Mouse (Mus musculus) limb, embryonic 12.5 days (tissue): ENCODE data around the gene Rbbp4. TPM values are rescaled to one million over a fixed set of nuclear protein-coding genes. Genes with fewer than 3 reads are reported as not detected.
A peak's percentile ranks its signal among the peaks of the same experiment; 100 is the strongest.

Experiments used
- ATAC-seq: fragments of 200-750 bp; cut with Nextera tagmentation; 2 replicates; pipeline ENCODE4 v1.8.0; 2017; ENCODE audit warnings: low read depth, moderate TSS enrichment; ENCODE audit not compliant: insufficient number of reproducible peaks, insufficient read depth, low FRiP score, low TSS enrichment
- H3K27ac ChIP-seq: fragments of 300-500 bp; sonication (generic); 2 replicates; pipeline ENCODE4 v1.5.1; 2016; ENCODE audit warnings: mild to moderate bottlenecking, moderate library complexity
- H3K27me3 ChIP-seq: fragments of 300-500 bp; sonication (generic); 2 replicates; pipeline ENCODE4 v1.6.1; 2016; ENCODE audit warnings: mild to moderate bottlenecking, moderate library complexity
- H3K36me3 ChIP-seq: fragments of 300-500 bp; sonication (generic); 2 replicates; pipeline ENCODE4 v1.6.1; 2016; ENCODE audit warnings: mild to moderate bottlenecking, moderate library complexity
- H3K4me1 ChIP-seq: fragments of 300-500 bp; sonication (generic); replicated peaks from 2 replicates; pipeline ENCODE4 v1.6.1; 2016
- H3K4me2 ChIP-seq: fragments of 300-500 bp; sonication (generic); 2 replicates; pipeline ENCODE4 v1.6.1; 2016; ENCODE audit warnings: mild to moderate bottlenecking, moderate library complexity
- H3K4me3 ChIP-seq: fragments of 300-500 bp; sonication (generic); replicated peaks from 2 replicates; pipeline ENCODE4 v1.5.1; 2016; ENCODE audit warnings: mild to moderate bottlenecking
- H3K9ac ChIP-seq: fragments of 300-500 bp; sonication (generic); replicated peaks from 2 replicates; pipeline ENCODE4 v1.6.1; 2016; ENCODE audit warnings: mild to moderate bottlenecking, moderate library complexity
- H3K9me3 ChIP-seq: fragments of 300-500 bp; sonication (generic); 2 replicates; pipeline ENCODE4 v1.6.1; 2016; ENCODE audit warnings: mild to moderate bottlenecking, moderate library complexity
- WGBS: fragments of 180-500 bp; shearing (Covaris S2); methylation state at CpG from one replicate; pipeline ENCODE4 v1.1.7; 2016; 5-methylcytosine and 5-hydroxymethylcytosine counted together
- polyA plus RNA-seq: library from polyadenylated mRNA; unstranded; fragments of >200 nt; fragmentation: Nextera tagmentation; extraction: Ambion mirVana; gene quantifications from 2 replicates; pipeline ENCODE4 v1.2.1, GENCODE M21; 2016

Rbbp4 gene
- polyA plus RNA-seq, 1 experiment from 2014 or later: 606 TPM

DNA sequence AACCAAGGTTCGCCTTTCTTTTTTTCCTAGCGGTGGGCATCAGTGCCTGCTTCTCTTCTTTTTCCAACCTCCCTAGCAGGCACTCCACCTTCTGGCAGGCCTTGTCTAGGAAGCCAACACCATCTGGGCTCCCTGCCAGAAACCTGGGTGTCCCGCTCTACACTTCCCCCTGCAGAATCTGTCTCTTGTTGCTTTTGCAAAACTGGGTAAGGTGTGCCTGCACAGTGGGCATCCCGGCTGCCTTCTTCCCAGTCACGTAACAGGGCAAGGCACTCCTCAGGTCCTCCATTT is 62.5 kb downstream of the Rbbp4 start:
- 44% methylated on average over 5 of the region's 5 CpGs for WGBS
- H3K9me3 ChIP-seq: no peaks in the 10 kb centered on the region
- no peaks in the 10 kb centered on the region for H3K36me3 ChIP-seq
- no peak overlapping the region for H3K9ac ChIP-seq
- H3K27ac ChIP-seq: no peak overlapping the region
- peaks cover 9% of the 10 kb centered on the region; the same call in 1 of the 2 replicates for H3K4me1 ChIP-seq
- H3K4me3 ChIP-seq: no peak overlapping the region
- no peak for ATAC-seq
- no peaks in the 10 kb centered on the region for H3K27me3 ChIP-seq
- H3K4me2 ChIP-seq: no peak overlapping the region

DNA sequence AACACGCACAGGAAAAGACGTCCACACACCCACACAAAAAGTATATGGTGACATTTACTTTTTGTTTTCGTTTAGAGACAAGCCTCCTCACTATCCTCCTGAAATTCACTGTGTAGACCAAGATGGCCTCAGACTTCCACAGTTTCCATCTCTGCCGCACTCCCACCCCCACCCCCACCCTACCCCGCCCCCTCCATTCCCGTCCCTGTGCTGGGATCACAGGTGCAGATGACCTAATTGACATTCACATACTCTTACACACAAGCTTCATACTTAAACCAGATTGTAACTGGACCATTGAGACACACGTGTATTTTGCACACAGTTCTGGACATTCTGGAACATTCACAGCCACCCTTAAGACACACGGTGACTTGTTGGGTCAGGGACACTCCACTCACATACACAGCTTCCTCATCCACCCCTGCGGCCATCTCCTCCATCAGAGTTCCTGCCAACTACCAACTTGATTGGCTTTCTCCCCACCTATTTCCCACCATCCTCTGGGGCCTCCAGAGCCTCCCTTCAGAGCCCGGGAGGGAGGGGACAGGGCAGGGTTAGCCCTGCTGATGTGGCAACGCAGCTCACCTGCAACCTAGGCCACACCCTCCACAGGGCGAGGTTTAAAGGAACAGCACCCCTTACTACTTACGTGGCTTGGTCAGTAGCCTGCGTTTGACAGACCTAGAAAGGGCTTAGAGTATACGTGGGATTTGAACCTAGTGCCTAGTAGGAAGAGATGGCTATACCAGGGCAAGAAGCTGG is 63.0 kb downstream of the Rbbp4 start:
- Histone ChIP-seq H3K27me3 (no peaks in the 10 kb centered on the region), H3K4me3 (no peak overlapping the region), H3K9ac (no peak overlapping the region), H3K9me3 (no peaks in the 10 kb centered on the region), H3K36me3 (no peaks in the 10 kb centered on the region), H3K4me2 (no peak overlapping the region; the same call in 1 of the 2 replicates), H3K4me1 (peaks cover 9% of the 10 kb centered on the region; the same call in 1 of the 2 replicates), H3K27ac (no peak overlapping the region)
- no peak for ATAC-seq
- WGBS: 20% methylated on average over 15 of the region's 15 CpGs

DNA sequence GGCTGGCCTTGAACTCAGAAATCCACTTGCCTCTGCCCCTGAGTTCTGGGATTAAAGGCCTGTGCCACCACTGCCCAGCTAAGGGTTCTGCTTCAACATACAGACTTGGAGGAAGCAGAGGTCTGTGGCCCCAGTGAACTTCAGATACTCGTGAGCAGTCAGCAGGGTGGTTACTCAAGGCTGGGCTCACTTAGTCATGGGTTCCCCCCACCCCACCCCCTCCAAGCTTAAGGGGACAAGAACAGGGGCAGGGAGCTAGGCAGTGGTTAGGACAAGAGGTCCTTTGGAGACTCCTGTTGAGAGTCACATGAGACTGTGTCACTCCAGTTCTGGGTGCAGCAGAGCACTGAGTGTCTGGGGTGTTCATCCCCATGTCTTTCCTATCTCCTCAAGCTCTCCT is 66.5 kb downstream of the Rbbp4 start:
- ATAC-seq: no peak
- no peak overlapping the region for H3K4me3 ChIP-seq
- no peak overlapping the region for H3K27ac ChIP-seq
- H3K36me3 ChIP-seq: no peaks in the 10 kb centered on the region
- WGBS: 48% methylated on average over 1 of the region's 1 CpGs
- H3K27me3 ChIP-seq: no peaks in the 10 kb centered on the region
- no peak overlapping the region for H3K4me2 ChIP-seq
- peaks cover 14% of the 10 kb centered on the region for H3K4me1 ChIP-seq
- no peak overlapping the region for H3K9ac ChIP-seq
- H3K9me3 ChIP-seq: no peaks in the 10 kb centered on the region

DNA sequence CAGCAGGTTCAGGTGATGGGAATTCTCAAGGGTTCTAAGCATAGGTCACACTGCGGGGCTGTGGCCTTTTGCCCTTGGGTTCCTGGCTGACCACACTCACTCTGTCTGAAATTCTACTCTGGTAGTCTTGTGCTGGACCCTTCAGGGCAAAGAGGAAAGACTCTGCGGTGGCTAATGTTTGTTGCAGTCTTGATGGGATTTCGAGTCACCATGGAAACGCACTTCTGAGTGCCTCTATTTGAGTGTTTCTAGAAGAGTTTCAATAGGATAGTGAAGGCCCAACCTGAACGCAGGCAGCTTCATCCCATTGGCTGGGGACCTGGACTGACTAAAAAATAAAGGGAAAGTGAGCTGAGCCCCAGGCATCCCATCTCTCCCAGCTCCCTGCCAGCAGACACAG is 68.3 kb downstream of the Rbbp4 start:
- ATAC-seq: no peak

DNA sequence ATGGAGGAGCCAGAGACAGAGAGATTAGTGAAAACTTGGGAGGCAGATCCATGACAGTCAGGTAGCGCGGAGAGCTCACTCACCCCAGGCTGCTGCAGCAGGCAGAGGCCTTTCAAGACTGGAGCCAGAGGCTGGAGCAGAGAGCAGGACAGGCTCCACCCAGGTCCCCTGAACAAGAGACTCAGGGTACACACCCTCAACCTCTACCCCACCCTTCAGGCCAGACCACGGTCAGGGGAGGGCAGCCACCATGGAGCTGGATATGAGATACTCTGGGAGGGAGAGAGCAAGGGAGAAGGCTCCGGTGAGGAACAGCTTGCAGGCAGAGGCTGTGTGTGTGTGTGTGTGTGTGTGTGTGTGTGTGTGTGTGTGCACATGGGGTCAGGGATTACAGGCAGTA is 69.0 kb downstream of the Rbbp4 start:
- Histone ChIP-seq H3K4me1 (peaks cover 14% of the 10 kb centered on the region), H3K4me2 (no peak overlapping the region), H3K27ac (no peak overlapping the region), H3K27me3 (no peaks in the 10 kb centered on the region), H3K4me3 (no peak overlapping the region), H3K36me3 (no peaks in the 10 kb centered on the region), H3K9me3 (no peaks in the 10 kb centered on the region), H3K9ac (no peak overlapping the region)
- 78% methylated on average over 4 of the region's 4 CpGs for WGBS
- ATAC-seq: no peak

More for the DNA sequence above, 68.3 kb downstream of the Rbbp4 start:
- H3K9me3 ChIP-seq: no peaks in the 10 kb centered on the region
- 80% methylated on average over 5 of the region's 5 CpGs for WGBS
- no peaks in the 10 kb centered on the region for H3K36me3 ChIP-seq
- peaks cover 13% of the 10 kb centered on the region for H3K4me1 ChIP-seq
- H3K4me3 ChIP-seq: no peak overlapping the region
- H3K27ac ChIP-seq: no peak overlapping the region
- H3K4me2 ChIP-seq: no peak overlapping the region
- no peaks in the 10 kb centered on the region for H3K27me3 ChIP-seq
- no peak overlapping the region for H3K9ac ChIP-seq

DNA sequence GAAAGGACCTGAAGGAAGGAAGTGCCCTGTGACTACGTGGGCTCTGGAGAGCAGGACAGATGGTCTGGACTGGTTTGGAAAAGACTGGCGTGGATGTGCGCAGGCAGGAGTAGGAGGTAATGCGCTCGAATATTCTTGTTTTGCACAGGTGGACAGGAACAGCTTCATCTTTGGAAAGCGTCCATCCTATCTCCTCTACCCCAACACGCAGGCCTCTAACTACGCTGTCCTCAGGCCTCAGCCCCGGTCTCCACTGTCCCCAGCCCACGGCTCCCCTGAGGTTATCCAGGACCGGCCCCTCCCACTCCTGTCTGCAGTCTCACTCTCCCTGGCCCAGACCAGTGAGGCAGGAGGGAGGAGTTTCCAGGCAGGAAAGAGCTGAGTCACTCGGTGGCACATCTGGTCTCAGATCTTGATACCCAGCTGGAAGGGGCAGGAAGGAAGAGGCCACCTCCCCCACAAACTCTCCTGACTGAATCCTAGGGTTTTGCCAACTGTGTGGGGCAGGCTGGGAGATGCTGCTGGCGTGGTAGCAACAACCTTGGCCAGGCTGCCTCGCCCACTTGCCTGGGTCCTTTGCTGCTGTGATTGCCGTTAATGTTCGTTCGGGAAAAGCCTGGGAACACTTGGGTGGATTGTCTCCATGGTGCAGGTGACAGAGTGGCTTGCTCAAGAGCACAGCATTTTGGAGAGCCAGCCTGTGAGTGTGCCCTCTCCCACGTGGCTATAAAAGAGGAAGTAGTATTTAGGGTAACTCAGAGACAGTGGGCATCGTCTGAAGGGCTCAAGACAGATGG is 71.7 kb downstream of the Rbbp4 start:
- 26% methylated on average over 19 of the region's 19 CpGs for WGBS
- Histone ChIP-seq H3K27me3 (peaks cover 4% of the 10 kb centered on the region; the same call in 1 of the 2 replicates), H3K9me3 (no peaks in the 10 kb centered on the region), H3K4me3 (no peak overlapping the region), H3K9ac (peak overlapping the region; percentile 44; the same call in 1 of the 2 replicates), H3K36me3 (no peaks in the 10 kb centered on the region), H3K4me2 (peak overlapping the region; percentile 35), H3K4me1 (peaks cover 20% of the 10 kb centered on the region), H3K27ac (no peak overlapping the region)
- peak; percentile 60; the same call in 1 of the 2 replicates for ATAC-seq

DNA sequence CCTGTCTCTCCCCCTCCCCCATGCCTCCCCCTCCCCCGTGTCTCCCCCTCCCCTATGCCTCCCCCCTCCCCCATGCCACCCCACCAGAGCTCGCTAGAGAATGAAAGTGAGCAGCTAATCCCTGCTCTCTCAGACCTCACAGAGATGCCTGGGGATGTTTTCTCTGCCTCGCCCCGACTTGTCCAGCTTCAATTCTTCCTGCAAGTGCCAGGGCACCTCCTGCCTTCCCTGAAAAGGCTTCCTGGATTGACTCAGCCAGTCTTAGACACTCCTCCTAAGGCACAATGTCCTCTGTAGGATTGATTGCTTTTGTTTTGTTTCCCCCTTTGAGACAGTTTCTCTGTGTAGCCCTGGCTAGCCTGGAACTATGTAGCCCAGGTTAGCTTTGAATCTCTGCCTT is 74.0 kb downstream of the Rbbp4 start, which contains the start of gene C77080:
Gene C77080 (minus strand): TSS at position 209 of the 400 bp plus-strand sequence.
- Histone ChIP-seq H3K4me1 (peaks cover 26% of the 10 kb centered on the region), H3K27ac (no peak within 1 kb of the TSS), H3K27me3 (peaks cover 4% of the 10 kb centered on the region; the same call in 1 of the 2 replicates), H3K9ac (peak within 1 kb of the TSS; percentile 34; the same call in 1 of the 2 replicates), H3K9me3 (no peaks in the 10 kb centered on the region), H3K4me2 (no peak within 1 kb of the TSS), H3K4me3 (no peak within 1 kb of the TSS), H3K36me3 (no peaks in the 10 kb centered on the region)
- ATAC-seq: no peak
- 14% methylated on average over 2 of the region's 4 CpGs for WGBS

DNA sequence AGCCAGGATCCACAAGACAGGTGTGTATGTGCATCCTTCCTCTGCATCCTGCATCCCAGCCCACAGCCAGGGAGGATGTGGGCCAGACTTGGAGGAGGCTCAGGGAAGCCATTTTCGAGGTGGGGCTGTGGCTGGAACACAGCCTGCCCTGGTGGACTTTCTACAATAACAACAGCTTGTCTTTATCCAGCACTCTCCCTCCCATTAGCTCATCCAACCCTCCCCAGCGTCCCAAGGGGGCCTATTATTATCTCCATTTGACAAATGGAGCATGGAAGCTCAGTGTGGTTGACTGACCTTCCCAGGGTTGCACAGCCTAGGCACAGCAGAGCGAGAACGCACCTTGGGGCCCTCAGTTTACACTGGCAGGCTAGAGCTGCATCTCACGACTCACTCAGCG is 74.5 kb downstream of the Rbbp4 start:
- H3K36me3 ChIP-seq: no peaks in the 10 kb centered on the region
- no peak overlapping the region for H3K27ac ChIP-seq
- no peaks in the 10 kb centered on the region for H3K9me3 ChIP-seq
- 21% methylated on average over 6 of the region's 6 CpGs for WGBS
- no peak overlapping the region for H3K4me3 ChIP-seq
- no peak overlapping the region for H3K4me2 ChIP-seq
- no peak for ATAC-seq
- H3K4me1 ChIP-seq: peaks cover 26% of the 10 kb centered on the region
- peak overlapping the region; percentile 34; the same call in 1 of the 2 replicates for H3K9ac ChIP-seq
- H3K27me3 ChIP-seq: peaks cover 4% of the 10 kb centered on the region; the same call in 1 of the 2 replicates

DNA sequence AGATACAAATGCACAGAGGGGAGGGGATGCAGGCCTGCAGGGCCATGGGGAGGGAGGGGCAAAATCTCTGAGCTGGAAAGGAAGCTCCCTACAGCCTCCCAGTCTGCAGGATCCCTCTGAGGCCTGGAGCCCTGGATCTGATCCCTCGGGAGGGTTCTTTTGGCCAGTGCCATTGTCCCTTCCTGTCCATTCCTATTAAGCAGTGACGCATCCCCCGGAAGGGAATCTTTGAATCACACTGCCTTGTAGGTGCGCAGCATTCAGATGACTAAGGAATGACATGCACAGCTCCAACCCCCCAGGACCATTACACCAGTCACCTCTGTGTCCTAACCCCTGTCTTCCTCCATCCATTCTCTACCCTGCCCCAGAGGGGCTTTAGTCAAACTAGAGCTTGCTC is 76.1 kb downstream of the Rbbp4 start:
- no peak overlapping the region for H3K4me2 ChIP-seq
- ATAC-seq: no peak
- H3K4me3 ChIP-seq: no peak overlapping the region
- H3K36me3 ChIP-seq: no peaks in the 10 kb centered on the region
- peaks cover 4% of the 10 kb centered on the region; the same call in 1 of the 2 replicates for H3K27me3 ChIP-seq
- no peak overlapping the region for H3K9ac ChIP-seq
- H3K9me3 ChIP-seq: no peaks in the 10 kb centered on the region
- H3K27ac ChIP-seq: no peak overlapping the region
- peaks cover 26% of the 10 kb centered on the region for H3K4me1 ChIP-seq
- WGBS: 80% methylated on average over 4 of the region's 4 CpGs
